Mouse (Mus musculus) kidney, embryonic 15.5 days (tissue): Measurements from ENCODE around the gene Ripply2. TPM values are rescaled to one million over a fixed set of nuclear protein-coding genes. Genes with fewer than 3 reads are reported as not detected.
"Not testable (repeated sequence)": the region's sequence is repeated elsewhere in the genome, so short reads cannot be mapped to it uniquely, and the experiment has no call there.

Source experiments
- ATAC-seq: fragments of 200-750 bp; cut with Nextera tagmentation; replicated peaks from 2 replicates; pipeline ENCODE4 v1.8.0; 2017; ENCODE audit warnings: moderate TSS enrichment; ENCODE audit not compliant: low FRiP score
- H3K27ac ChIP-seq: fragments of 300-500 bp; sonication (generic); 2 replicates; pipeline ENCODE4 v1.5.1; 2015; ENCODE audit warnings: mild to moderate bottlenecking, inconsistent platforms
- H3K27me3 ChIP-seq: fragments of 300-500 bp; sonication (generic); 2 replicates; pipeline ENCODE4 v1.6.1; 2015; ENCODE audit warnings: inconsistent platforms
- H3K36me3 ChIP-seq: fragments of 300-500 bp; sonication (generic); 2 replicates; pipeline ENCODE4 v1.6.1; 2015; ENCODE audit warnings: inconsistent platforms
- H3K4me1 ChIP-seq: fragments of 300-500 bp; sonication (generic); 2 replicates; pipeline ENCODE4 v1.6.1; 2015; ENCODE audit warnings: inconsistent platforms
- H3K4me2 ChIP-seq: fragments of 300-500 bp; sonication (generic); 2 replicates; pipeline ENCODE4 v1.6.1; 2015; ENCODE audit warnings: moderate library complexity, mild to moderate bottlenecking, inconsistent platforms
- H3K4me3 ChIP-seq: fragments of 300-500 bp; sonication (generic); replicated peaks from 2 replicates; pipeline ENCODE4 v1.5.1; 2015; ENCODE audit warnings: mild to moderate bottlenecking, inconsistent platforms
- H3K9ac ChIP-seq: fragments of 300-500 bp; sonication (generic); 2 replicates; pipeline ENCODE4 v1.6.1; 2015; ENCODE audit warnings: mild to moderate bottlenecking, inconsistent platforms
- H3K9me3 ChIP-seq: fragments of 300-500 bp; sonication (generic); replicated peaks from 2 replicates; pipeline ENCODE4 v1.6.1; 2016; ENCODE audit warnings: inconsistent platforms
- WGBS: fragments of 180-500 bp; shearing (Covaris S2); methylation state at CpG from one replicate; pipeline ENCODE4 v1.1.7; 2015; ENCODE audit warnings: mixed read lengths; 5-methylcytosine and 5-hydroxymethylcytosine counted together
- polyA plus RNA-seq: library from polyadenylated mRNA; unstranded; fragments of >200 nt; fragmentation: Nextera tagmentation; extraction: Ambion mirVana; gene quantifications from 2 replicates; pipeline ENCODE4 v1.2.1, GENCODE M21; 2015

Gene Ripply2
- 2.0 TPM in 2 replicates for polyA plus RNA-seq

DNA sequence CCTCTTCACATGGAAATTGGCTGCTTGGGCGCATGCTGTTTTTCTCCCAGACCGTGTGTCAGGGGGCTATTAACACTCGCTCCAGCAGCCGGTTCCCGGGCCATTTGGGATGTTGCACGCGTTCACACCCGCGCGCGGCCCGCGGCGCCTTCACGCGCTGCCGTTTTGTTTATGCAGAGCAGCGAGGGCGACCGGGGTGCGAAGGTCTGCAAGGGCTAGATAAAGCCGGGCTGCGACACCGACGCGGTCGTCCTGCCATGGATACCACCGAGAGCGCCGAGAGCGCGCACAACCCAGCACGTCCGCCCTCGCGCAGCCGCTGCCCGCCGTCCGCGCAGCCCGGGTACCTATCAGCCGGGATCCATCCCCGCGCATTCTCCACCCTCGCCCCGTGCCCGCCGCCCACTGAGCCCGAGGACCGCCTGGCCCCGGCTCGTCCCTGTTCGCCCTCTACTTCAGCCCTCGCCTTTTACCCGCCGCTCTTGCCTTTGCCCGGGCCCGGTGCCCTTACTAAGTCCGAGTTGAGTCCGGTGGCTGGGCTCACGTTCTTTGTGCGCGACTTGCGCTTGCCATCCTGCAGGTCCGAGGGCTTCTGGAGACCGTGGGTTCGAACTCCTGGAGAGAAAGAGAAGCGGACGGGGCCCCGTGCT, at the start of gene Ripply2:
Gene Ripply2 (plus strand): TSS at position 250 of the 650 bp plus-strand sequence.
- peaks cover 12% of the 10 kb centered on the region for H3K4me1 ChIP-seq
- H3K27me3 ChIP-seq, result peaks cover 46% of the 10 kb centered on the region
- H3K36me3 ChIP-seq, result no peaks in the 10 kb centered on the region
- H3K27ac ChIP-seq, result no peak within 1 kb of the TSS
- peak within 1 kb of the TSS; percentile 47 for H3K9ac ChIP-seq
- H3K4me3 ChIP-seq, result peak within 1 kb of the TSS; percentile 53
- peak; percentile 78 for ATAC-seq
- WGBS, result under 1% methylated on average over 71 of the region's 71 CpGs
- H3K4me2 ChIP-seq, result peak within 1 kb of the TSS; percentile 88
- no peaks in the 10 kb centered on the region for H3K9me3 ChIP-seq

DNA sequence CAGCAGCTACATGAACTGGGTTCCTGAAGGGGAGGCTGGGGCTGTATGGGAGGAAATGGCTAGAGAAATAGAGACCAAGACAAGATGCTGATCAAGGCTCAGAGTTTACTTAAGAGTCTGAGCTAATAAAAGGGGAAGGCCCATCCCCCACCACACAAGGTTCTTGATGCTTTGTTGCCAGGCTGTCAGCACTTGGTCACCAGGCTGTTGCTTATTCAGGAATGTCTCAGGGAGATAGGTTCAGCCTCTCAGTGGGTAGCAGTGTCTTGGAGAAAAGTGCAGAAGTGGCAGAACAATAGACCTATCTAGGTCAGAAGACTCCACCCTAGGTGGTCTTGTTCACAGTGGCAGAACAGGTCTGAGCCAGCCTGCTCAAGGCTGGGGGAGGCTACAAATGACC, 42.9 kb upstream of the Ripply2 start:
- not testable (repeated sequence) for H3K4me1 ChIP-seq, ATAC-seq, H3K27ac ChIP-seq, H3K36me3 ChIP-seq, H3K4me3 ChIP-seq, H3K27me3 ChIP-seq, H3K4me2 ChIP-seq, H3K9ac ChIP-seq, H3K9me3 ChIP-seq

DNA sequence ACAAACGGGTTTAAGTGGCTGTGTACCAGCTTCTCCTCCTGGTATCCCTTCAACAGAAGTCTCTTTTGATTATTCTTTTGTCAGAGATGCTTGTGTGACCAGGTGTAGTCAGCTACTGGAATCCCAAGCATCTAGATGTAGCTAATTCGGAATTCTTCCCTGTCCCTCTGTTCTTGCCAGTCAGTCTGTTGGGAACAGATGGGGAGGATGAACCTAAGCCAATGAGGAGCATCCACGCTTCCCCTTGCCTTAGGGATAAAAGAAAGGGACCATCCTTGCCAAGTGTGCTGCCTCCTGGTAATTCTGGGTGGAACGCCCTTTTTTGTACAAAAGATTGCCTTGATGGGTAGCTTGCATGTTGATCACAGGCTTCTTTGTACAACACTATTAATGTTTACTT, 41.8 kb upstream of the Ripply2 start:
- Histone ChIP-seq H3K4me1 (no peaks in the 10 kb centered on the region), H3K4me2 (no peak overlapping the region), H3K27ac (no peak overlapping the region), H3K4me3 (no peak overlapping the region), H3K27me3 (no peaks in the 10 kb centered on the region), H3K9me3 (no peaks in the 10 kb centered on the region), H3K9ac (no peak overlapping the region), H3K36me3 (no peaks in the 10 kb centered on the region)
- ATAC-seq, result no peak
- 81% methylated on average over 4 of the region's 4 CpGs for WGBS

DNA sequence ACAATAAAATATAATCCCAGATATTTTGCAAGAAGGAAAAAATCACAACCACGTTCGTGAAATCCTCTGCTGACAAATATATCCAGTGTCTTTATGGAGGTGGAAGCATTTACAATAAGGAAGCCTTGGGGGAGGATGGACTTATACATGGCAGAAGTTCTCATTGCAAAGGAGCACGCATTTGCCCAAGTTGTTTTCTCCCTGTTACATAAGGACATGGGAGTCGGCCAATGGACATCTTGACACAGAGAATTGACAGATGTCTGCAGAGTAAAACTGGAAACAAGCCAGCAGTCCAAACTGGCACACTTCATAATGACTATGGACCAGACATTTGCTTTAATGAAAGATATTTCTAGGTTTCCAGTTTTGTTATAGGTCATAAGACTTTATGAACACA, 38.4 kb upstream of the Ripply2 start:
- ATAC-seq, result no peak
- Histone ChIP-seq H3K36me3 (no peaks in the 10 kb centered on the region), H3K9me3 (no peaks in the 10 kb centered on the region), H3K4me3 (no peak overlapping the region), H3K4me1 (no peaks in the 10 kb centered on the region), H3K9ac (no peak overlapping the region), H3K4me2 (no peak overlapping the region), H3K27me3 (no peaks in the 10 kb centered on the region; the same call in 1 of the 2 replicates), H3K27ac (no peak overlapping the region)
- WGBS, result 79% methylated on average over 4 of the region's 4 CpGs

DNA sequence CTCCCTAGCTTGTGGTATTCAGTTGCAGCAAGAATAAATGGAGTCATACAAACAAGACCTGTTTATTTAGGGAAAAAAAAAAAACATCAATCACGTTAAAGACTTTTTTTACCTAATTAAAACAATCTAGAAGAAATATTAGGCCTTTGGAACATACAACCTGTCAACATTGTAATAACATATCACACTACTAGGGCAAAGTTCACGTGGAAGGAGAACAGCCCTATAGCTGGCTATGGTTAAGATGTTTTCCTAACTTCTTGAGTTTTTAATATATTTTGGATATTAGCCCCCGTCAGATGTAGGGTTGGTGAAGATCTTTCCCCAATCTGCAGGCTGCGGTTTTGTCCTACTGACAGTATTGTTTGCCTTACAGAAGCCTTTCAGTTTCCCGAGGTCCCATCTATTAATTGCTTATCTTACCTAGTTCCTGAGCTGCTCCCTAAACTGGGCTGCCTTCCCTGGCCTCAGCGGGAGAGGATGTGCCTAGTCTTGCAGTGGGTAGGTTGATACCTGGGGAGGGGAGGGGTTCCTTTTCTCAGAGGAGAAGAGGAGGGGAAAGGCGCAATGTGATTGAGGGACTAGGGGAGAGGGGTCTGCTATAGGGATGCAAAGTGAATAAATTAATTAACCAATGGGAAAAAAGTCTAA, 37.0 kb upstream of the Ripply2 start:
- H3K4me1 ChIP-seq, result no peaks in the 10 kb centered on the region
- no peaks in the 10 kb centered on the region for H3K9me3 ChIP-seq
- no peaks in the 10 kb centered on the region; the same call in 1 of the 2 replicates for H3K27me3 ChIP-seq
- no peak overlapping the region for H3K27ac ChIP-seq
- H3K36me3 ChIP-seq, result no peaks in the 10 kb centered on the region
- no peak overlapping the region for H3K4me3 ChIP-seq
- H3K9ac ChIP-seq, result no peak overlapping the region
- 62% methylated on average over 7 of the region's 7 CpGs for WGBS
- no peak for ATAC-seq
- H3K4me2 ChIP-seq, result no peak overlapping the region

DNA sequence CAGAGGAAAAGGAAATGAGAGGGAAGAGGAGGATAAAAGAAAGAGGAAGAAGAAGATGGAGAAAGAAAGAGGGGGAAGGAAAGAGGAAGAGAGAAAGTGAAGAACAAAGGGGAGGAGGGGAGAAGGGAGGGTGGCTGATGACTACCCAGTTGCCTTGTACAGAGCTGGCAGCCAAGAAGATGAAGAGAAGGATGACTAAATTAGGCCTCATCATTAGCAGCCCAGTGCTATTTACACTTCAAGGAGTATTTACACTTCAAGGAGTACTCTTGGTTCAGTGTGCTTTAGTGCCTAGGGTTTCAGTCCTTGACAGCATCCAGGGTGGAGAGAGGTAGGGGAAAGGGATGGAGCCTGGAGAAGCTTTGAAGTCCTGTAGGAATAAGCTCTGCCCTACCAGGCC, 35.3 kb upstream of the Ripply2 start:
- 0 out of 2 replicates have a peak, but pooled peaks cover 4% of the 10 kb centered on the region for H3K4me1 ChIP-seq
- H3K4me2 ChIP-seq, result no peak overlapping the region
- H3K9ac ChIP-seq, result no peak overlapping the region
- H3K36me3 ChIP-seq, result no peaks in the 10 kb centered on the region
- H3K9me3 ChIP-seq, result no peaks in the 10 kb centered on the region
- H3K27me3 ChIP-seq, result no peaks in the 10 kb centered on the region; the same call in 1 of the 2 replicates
- no peak overlapping the region for H3K27ac ChIP-seq
- no peak overlapping the region for H3K4me3 ChIP-seq
- ATAC-seq, result no peak

DNA sequence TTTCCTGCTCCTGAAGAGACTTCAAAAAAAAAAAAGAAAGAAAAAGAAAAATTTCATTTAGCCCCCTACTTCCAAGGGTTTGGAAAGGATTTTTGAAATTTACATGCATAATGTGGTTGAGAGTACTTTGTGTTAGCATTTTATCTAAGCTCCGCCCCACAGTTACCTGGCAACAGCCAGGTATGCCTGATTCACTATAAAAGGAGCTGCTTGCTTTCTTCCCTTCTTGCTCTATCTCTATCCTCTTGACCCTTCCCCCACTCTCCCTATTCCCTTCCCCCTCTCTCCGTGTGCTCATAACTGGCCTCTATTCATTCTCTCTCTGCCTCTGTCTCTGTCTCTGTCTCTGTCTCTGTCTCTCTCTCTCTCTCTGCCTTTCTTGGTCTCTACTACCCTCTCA, 34.4 kb upstream of the Ripply2 start:
- 64% methylated on average over 2 of the region's 2 CpGs for WGBS
- Histone ChIP-seq H3K27ac (no peak overlapping the region), H3K9ac (no peak overlapping the region), H3K4me2 (no peak overlapping the region), H3K36me3 (no peaks in the 10 kb centered on the region), H3K4me3 (no peak overlapping the region), H3K9me3 (no peaks in the 10 kb centered on the region), H3K27me3 (no peaks in the 10 kb centered on the region; the same call in 1 of the 2 replicates), H3K4me1 (peaks cover 7% of the 10 kb centered on the region; the same call in 1 of the 2 replicates)
- no peak for ATAC-seq

DNA sequence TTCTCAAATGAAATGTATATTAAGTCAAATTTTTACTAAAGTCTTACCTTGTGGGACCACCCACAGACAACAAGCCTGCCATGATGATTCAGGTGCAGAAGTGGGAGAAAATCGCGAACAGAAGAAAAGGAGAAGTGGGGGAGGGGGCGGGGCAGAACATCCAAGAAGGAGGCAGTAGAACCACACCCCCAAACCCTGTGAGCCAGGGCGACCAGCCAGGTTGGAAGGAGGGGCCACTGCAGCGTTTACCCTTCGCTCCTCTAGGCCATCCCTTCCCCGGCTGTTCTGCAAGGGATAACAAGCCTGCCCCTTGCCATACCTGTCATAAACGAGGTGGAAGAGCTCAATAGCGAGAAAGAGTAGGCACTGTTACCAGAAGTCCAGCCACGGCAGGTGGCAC, 33.8 kb upstream of the Ripply2 start:
- Histone ChIP-seq H3K27ac (no peak overlapping the region), H3K9me3 (no peaks in the 10 kb centered on the region), H3K4me3 (no peak overlapping the region), H3K9ac (no peak overlapping the region), H3K4me2 (no peak overlapping the region), H3K36me3 (no peaks in the 10 kb centered on the region), H3K4me1 (peaks cover 7% of the 10 kb centered on the region; the same call in 1 of the 2 replicates), H3K27me3 (no peaks in the 10 kb centered on the region; the same call in 1 of the 2 replicates)
- 0 out of 2 replicates have a peak, but pooled peaks have one; percentile 26 for ATAC-seq
- WGBS, result 28% methylated on average over 10 of the region's 10 CpGs

DNA sequence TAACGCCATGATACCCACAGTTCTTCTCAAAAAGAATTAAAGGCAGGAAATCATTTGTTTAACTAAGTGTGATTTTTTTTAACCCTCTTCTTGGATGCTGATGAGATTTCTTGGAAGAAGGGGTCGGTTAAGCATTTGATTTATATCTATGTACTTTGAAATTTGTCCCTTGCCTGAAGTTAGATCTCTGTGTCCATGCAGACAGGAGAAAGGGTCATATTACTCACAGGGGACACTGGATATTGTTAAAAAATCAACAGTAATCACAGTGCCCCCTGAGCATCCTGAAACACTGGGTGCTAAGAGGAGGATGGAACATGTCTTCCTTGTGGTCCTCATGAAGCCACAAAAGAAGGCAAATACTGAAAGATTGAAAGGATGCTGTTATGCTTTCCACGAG, 30.8 kb upstream of the Ripply2 start:
- H3K9me3 ChIP-seq, result no peaks in the 10 kb centered on the region
- peak overlapping the region; percentile 9; the same call in 1 of the 2 replicates for H3K4me2 ChIP-seq
- no peak overlapping the region for H3K4me3 ChIP-seq
- ATAC-seq, result peak; percentile 59
- peak overlapping the region; percentile 74 for H3K27ac ChIP-seq
- no peaks in the 10 kb centered on the region; the same call in 1 of the 2 replicates for H3K27me3 ChIP-seq
- 26% methylated on average over 3 of the region's 3 CpGs for WGBS
- H3K36me3 ChIP-seq, result no peaks in the 10 kb centered on the region
- H3K4me1 ChIP-seq, result peaks cover 7% of the 10 kb centered on the region; the same call in 1 of the 2 replicates
- H3K9ac ChIP-seq, result no peak overlapping the region

DNA sequence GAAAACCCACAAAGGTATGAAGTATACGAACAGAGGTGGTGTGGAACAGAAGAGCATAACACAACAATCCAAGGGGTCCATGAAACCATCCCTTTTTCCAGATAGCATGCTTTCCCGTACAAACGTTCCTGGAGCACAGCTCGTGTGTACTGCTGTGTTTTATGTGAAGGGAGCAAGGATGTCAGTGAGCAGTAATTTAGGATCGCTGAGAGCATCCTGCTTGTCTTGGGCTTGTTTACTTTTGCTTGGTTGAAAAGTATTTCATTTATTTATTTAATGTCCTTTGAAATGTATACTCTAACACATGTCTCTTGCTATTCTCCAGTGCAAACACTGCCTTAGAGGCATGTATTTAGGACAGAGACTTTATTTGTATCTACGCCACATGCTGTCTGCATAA, 30.2 kb upstream of the Ripply2 start:
- Histone ChIP-seq H3K9me3 (no peaks in the 10 kb centered on the region), H3K36me3 (no peaks in the 10 kb centered on the region), H3K4me3 (no peak overlapping the region), H3K27me3 (no peaks in the 10 kb centered on the region; the same call in 1 of the 2 replicates), H3K4me1 (peaks cover 7% of the 10 kb centered on the region; the same call in 1 of the 2 replicates), H3K9ac (no peak overlapping the region), H3K4me2 (peak overlapping the region; percentile 9; the same call in 1 of the 2 replicates), H3K27ac (peak overlapping the region; percentile 74)
- ATAC-seq, result peak; percentile 65
- 25% methylated on average over 6 of the region's 6 CpGs for WGBS

DNA sequence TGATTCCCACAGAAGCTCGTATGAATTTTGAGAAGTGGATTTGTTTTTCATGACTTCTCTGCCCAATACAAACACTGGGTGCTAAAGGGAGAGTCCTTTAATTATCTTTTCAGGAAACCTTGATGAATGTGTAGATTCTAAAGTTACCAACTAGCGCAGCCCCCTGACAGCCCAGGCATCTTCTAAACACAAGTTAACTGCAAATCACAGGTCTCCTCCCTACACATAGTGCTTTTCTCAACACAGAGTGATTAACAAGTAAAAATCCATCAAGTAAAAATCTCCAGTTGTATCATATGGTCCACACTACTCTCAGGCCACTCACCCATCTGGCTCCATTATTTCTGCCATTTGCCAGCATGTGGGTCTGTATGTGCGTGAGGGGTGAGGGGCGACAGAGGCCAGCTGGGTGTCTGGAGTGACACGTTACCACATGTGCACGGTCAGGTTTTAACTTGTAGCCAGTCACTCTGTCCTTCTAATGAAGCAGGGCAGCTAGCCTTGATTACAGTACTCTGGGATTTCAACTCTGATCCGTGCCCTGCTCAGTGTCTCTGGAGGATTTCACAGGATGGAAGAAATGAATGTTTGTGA, 28.5 kb upstream of the Ripply2 start:
- ATAC-seq, result peak; percentile 69
- Histone ChIP-seq H3K27me3 (no peaks in the 10 kb centered on the region), H3K27ac (peak overlapping the region; percentile 48), H3K36me3 (no peaks in the 10 kb centered on the region), H3K9ac (no peak overlapping the region), H3K4me2 (no peak overlapping the region), H3K9me3 (no peaks in the 10 kb centered on the region), H3K4me3 (no peak overlapping the region), H3K4me1 (peaks cover 7% of the 10 kb centered on the region; the same call in 1 of the 2 replicates)
- 18% methylated on average over 7 of the region's 7 CpGs for WGBS

DNA sequence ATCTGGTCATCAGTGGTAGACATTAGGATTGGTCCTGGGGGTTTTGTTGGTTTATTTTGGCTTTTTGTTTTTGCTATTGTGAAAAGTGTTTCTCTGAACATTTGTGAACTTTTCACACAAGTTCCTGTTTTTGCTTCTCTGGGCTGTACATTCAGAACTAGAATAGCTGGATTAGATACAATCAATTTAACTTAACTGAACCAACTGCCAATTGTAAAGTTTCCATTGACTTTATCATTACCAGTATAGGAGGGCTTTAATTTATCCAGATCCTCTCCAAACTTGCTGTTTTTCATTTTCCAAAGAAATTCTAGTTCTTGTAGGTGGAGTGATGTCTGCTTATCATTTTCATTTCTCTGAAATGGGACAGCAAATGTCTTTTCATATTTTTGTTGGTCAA, 25.5 kb upstream of the Ripply2 start:
- no peaks in the 10 kb centered on the region for H3K27me3 ChIP-seq
- H3K4me1 ChIP-seq, result peaks cover 5% of the 10 kb centered on the region; the same call in 1 of the 2 replicates
- H3K27ac ChIP-seq, result no peak overlapping the region
- ATAC-seq, result no peak
- no peaks in the 10 kb centered on the region for H3K36me3 ChIP-seq
- no peak overlapping the region for H3K4me3 ChIP-seq
- no peak overlapping the region for H3K4me2 ChIP-seq
- H3K9me3 ChIP-seq, result no peaks in the 10 kb centered on the region
- H3K9ac ChIP-seq, result no peak overlapping the region
